Mouse (Mus musculus) hindlimb bud, embryonic 11.5 days (tissue): ENCODE data around the gene Ddx43.

ENCODE experiments used
- DNase-seq: peaks from one replicate; pipeline ENCODE4 v3.0.0-alpha.2; 2012; ENCODE audit warnings: low read depth, low spot score; ENCODE audit errors: extremely low spot score

Gene Ddx43

DNA sequence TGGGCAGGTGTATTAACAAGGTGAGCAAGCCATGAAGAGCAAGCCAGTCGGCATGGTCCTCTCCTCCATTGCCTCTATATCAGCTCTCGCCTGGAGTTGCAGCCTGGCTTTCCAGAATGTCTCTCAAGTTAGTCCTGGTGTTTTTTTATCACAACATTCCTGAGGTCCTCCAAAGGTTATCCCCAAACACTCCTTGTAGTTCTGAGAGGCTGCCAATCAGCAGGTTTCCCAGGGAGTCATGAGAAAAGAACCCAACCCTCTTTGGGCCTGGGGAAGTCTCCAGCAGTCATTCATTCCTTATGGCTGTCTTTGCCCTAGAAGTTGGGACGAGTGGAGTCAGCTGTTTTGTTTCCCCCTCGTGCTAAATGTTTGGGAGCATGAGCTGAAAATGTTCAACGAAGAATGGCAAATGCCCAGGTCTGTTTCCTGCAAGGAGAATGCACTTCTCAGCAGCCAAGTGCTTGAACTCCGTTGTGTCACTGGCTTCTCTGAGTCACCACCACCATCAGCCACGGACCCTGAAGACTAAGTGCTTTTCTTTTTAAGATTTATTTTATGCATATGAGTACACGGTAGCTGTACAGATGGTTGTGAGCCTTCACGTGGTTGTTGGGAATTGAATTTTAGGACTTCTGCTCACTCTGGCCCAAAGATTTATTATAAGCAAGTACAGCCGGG lies 22.6 kb upstream of the Ddx43 start:
- DNase-seq: no peak

DNA sequence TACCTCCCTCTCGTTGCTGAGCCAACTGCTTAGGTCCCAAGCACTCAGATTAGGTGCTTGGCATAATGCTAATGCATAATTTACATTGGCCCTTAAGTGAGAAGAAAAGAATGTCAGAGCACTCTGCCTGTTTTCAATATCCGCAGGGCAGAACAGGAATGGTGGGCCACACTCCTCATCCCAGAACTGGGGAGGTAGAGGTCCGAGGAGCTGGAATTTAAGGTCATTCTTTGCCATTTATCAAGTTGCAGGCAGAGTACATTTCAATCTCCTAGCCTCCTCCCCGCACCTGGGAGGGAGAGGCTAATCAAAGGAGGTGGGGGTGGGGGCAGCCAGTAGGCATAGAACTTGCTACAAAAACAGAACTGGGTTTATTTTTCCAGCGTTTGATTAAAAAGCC lies 21.2 kb upstream of the Ddx43 start:
- no peak for DNase-seq

DNA sequence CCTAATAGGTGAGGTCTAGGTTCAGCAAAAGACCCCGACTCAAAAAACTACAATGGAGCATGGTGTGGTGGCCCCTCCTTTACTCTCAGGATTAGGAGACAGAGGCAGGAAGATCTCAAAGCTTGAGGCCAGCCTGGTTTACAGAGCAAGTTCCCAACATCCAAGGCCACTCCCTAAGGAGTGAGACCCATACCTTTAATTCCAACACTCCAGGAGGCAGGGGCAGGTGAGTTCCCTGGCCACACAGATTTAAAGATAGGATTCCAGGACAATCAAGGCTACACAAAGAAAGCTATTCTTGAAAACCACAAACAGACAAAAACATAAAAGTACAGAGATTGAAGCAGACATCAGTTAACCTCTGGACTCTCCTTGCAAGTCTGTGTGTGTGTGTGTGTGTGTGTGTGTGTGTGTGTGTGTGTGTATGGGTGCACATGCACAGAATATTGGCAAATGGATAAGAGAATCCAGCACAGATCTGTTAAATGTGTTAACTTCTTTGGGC lies 20.6 kb upstream of the Ddx43 start:
- no peak for DNase-seq

DNA sequence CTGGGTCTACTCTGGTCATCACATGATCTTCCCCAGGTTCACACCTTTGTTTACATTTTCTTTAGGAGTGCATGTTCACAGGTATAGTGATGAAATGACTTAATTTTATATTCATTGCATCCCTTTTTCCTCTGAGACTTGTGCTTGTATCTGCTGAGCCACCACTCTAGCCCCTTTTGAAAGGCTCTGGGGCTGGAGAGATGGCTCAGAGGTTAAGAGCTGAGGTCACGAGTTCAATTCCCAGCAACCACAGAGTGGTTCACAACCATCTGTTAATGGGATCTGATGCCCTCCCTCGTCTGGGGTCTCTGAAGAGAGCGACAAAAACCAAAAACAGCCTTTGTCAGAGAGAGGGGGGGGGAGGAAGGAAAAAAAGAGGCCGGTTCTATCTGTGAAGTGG lies 20.1 kb upstream of the Ddx43 start:
- no peak for DNase-seq

DNA sequence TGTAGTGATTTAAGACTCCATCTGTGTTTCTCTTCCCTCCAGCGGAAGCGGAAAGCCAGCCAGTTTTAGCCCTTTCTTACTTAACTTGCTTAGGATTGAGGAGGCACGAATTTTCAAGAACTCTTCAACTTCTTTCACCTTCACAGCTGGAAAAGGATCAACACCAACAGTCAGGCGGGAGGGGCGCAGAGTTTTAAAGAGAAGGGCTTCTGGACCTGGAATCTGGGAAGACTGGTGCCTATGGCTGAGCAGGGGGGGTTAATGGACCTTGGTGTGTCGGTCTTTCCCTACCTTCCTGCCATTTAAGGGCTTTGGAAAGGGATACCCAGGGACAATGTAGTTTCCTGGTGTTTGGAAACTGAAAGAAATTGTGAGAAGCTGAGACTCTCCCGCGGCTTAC lies 18.0 kb upstream of the Ddx43 start:
- no peak for DNase-seq

DNA sequence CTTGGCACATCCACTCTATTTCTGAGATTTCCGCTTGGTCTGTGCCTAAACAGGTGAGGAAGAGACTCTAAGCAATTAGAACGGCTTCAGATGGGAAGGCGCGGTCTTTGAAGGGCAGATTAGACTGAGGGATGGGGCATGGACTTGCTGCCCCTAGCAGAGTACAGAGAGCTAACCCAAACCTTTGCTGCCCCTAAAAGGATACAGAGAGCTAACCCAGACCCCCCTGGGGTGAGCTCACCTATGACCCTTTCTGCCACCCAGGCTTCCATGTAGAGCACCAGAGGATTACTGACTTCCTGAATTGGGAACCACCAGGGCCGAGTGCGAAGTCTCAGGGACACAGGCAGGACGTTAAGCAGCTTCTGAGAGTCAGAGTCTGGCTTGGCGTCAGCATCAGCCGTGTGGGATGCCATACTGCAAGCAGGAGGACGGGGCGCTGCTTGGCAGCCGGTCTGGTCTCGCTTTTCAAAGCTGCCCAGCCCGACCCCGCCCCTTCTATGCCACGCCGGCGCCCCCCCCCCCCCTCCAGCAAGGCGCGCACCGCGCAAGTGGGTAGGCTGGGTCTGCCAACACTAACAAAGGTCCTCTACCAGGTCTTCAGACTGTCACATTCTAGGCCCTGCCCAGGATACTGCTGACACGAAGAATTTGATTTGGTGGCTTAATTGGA lies 17.3 kb upstream of the Ddx43 start, which contains the start of gene Ooep:
Gene Ooep (minus strand): TSS at position 613 of the 673 bp plus-strand sequence.
- DNase-seq: no peak

DNA sequence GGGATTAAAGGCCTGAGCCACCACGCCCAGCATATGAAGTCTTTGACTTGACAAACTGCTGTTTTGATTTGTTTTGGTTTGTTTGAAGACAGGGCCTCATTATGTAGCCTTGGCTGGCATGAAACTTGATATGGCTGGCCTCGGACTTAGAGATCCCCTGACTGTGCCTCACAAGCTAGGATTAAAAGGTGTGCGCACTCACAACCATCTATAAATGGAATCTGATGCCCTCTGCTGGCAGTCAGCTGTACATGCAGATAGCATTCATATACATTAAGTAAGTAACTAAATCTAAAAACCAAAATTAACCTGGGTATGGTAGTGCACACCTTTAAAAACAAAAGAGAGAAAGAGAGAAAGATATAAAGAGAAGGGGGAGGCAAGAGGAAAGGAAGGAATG lies 9.7 kb upstream of the Ddx43 start:
- DNase-seq: no peak

DNA sequence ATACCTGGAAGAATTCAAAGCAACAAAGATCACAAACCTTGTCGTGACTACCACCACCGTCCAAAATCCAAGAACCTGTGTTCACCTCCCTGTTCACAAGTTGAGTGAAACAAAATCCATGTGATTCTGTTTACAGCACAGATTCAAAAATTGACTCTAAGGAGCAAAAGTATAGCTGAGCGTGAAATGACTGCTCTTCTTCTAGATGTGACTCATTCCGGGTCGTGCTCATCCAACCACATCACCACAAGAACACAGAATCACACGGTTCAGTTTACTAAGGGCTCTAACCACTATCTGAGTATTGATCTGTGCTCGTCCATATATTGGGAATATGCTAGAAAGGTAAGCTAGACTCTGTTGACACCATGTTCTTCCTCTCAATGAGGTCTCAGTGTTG lies 8.6 kb upstream of the Ddx43 start:
- no peak for DNase-seq

DNA sequence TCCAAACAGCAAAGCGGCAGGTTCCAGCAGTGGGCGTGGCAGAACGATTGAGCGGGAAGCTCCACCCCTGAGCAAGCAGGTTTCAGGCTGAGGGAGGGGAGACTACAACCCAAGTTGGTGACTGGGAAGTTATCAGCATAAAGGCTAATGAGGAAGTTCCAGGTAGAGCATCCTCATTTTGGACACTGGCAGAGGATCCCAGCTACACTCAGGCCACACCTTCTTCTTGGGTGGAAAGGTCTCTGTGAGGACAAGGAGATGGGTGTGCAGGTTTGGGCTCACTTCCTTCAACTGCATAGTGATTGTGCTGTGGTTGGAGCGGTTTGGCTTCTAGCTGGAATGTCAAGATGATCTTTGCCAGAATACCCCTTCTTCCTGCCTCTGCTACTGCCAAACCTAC lies 5.6 kb upstream of the Ddx43 start:
- no peak for DNase-seq

DNA sequence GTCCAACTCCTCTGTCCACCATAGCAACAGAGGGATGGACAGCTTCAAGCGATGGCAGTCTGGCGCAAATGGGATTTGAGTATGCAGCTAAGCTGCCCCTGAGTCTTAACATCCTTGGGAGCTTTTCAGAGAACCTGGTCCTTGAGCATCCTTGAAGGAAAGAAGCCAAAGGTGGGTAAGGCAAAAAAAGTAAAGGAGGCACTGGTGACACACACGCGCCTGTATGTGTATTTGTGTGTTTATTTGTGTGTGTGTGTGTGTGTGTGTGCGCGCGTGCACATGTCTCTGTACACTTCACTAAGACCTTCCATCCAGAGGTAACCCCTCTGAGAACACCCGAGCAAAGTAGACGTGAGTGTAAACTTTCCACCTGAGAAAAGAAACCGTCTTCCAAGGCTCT lies 1.8 kb upstream of the Ddx43 start:
- DNase-seq: no peak

DNA sequence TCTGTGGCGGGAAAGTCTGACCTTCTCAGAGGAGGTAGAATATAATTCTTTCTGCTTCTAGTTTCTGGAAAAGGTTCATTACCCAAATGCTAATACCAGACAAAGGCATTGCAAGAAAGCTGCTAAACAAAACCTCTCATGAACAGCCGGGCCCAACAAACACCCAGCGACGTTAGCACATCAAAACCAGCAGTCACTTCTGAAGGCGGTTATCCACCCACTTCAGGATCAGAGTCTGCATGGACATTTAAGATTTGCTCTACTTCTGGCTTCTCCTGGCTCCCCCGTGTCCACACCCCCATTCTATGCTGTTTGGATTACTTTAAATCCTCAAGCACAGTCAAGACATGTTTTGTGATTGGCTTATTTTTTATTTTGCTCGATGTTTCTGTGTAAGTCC lies 975 bp upstream of the Ddx43 start:
- DNase-seq: no peak

DNA sequence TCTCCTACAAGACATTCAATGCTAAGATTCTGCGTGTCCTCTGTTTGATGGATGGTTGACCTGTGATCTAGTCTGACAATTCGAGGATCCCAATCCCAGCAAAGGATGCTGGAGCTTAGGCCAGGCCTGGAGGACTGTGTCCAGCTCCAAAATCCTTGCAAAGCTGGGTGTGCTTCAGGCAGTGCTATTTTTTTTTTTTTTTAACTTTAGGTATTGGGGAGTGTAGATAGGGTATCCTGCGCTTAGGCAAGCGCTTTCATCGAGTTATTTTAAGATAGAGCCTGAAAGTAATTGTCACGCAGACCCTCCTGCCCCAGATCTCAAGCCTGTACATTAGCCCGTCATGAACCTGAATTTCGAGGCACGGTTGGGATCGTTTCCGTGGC lies 340 bp upstream of the Ddx43 start:
- no peak for DNase-seq

DNA sequence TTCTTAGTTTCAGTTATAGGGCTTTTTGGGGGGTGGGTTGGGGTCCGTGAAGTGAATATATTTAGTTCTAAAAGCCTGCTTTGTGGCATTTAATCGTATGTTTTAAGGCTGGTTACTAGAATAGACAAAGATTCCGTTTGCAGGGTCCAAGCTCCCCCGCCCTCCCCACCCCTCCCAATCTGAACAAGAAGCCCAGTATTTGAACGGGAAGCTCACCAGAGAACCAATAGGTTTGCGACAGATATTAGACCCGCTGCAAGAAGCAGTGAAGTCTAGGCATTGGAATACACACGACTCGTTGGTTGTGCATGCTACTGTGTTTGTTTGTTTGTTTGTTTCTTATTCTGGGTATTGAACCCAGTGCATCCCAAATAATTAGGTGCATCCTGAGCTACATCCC lies 940 bp downstream of the Ddx43 start:
- no peak for DNase-seq

DNA sequence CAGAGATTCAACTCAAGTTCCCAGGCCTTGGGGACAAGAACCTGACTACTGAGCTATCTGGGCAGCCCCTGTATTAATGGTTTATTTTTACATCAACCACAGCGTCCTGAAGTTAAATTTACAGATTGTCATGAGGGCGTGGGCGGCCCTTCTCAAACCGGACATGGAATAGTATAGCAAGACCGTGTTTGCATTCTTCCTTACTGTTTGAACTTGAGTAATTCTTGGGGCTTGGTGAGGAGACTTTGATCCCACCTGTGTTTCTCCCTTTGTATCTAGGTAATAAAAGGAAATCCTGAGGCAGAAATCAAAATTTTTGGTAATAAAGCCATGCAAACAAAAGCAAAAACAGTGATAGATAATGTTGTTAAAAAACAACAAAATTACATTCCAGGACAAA lies 5.0 kb downstream of the Ddx43 start:
- DNase-seq: no peak

DNA sequence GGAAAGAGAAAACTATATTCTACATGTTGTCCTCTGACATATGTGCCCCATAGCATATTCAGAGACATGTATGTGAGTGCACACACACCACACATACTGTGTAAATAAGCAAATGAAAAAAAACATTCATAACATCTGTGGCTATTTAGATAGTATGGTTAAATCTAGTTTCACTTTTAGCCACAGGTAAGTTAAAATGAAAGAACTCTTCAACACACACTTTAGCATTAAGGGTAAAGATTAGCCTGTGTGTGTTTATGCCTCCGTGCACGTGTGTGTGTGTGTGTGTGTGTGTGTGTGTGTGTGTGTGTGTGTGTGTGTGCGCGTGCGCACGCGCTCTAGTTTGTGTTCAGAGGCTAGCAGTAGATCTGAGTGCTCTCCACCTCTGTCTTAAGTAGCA lies 6.0 kb downstream of the Ddx43 start:
- no peak for DNase-seq

DNA sequence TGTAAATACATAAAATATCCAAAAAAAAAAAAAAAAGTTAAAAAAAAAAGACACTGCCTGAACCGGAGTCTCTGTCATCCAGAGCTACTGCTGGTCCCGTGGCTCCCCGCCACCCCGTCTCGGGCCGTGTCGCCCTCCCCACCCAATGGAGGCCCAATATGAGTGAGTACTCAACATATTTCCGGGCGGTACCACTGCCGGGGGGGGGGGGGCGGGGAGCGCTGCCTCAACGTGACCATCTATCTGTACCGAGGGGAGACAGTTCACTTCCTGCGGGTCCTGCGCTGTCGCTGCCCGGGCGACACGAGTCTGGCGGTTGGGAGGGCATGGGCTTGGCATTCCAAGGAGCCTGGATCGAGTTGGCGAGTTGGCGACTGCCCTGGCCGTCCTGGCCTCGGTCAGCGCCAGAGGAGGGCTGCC lies 31.8 kb downstream of the Ddx43 start:
- DNase-seq: no peak

DNA sequence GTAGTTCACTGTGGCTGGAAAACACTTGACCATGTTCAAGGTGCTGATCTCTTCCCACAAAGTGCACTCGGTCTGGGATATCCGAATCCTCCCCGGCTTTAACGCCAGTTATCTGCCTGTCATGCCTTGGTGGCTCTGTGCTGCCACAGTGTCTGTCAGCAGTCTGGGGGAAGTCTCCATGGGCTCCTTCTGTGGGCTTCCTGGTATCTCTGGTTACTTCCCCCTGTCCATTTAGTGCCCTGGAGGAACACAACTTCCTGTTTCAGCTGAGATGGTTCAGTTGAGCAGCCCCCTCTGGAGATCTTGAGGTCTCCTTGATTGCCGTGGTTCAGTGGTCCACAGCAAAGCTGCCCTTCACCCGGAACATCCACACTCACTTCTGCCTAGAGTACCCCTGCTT lies 32.6 kb downstream of the Ddx43 start:
- DNase-seq: no peak

DNA sequence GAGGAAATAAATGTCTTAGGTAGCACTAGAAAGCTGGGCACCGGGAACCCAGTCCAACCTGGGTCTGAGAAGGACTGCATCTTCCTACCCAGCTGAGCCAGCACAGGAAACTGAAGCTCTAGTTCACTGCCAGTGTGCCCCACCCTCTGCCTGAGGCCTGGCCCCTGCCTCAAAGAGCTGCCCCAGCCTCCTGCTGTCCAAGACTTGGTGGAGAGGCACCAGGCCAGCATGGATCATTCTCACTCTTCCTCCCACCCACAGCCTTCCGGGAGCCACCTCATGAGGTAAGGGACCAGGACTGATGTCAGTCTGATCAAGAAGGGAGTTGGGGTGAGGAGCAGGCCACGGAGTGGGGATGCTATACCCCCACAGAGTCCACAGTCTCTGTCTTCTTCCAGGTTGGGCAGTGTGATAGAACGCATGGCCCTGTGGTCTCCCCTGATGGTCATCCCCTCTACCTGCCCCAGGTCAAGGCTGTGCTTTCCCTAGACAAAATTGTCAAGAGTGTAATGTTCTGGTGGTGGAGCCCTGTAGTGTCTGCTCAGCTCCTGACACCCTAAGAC lies 33.4 kb downstream of the Ddx43 start:
- DNase-seq: no peak

DNA sequence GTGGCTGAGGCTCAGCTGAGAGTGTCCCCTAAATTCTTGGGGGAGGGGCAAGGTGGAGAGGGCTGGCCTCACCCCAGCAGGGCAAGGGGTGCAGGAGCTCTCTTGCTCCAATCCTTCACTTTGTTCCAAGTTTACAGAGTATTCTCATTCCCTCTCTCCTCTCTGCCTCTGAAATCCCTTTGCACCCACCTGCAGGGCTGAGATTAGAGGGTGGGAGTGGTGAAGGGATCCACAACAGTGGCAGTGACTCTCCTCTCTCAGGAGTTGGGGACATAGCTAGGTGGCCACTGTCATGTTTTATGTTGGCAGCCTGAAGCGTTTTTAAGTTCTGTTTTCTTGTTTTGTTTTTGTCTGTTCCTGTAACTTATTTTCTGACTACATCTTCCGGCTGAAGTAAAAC lies 34.0 kb downstream of the Ddx43 start:
- DNase-seq: no peak

DNA sequence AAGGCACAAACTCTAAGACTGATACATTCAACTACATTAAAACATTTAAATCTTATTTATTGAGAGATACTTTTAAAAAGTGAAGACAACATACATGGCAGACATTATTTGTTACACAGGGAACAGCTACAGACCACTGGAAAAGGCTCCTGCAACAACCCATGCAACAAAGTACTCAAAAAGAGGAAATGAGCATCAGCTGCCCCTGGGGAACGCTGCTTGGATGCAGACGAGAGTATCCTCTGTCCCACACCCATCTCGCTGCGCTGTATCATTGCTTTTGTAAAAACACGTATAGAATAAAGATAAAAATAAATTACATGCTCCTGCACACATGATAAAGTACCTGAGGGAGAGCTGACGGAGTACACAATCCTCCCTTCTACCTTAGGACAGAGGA lies 34.9 kb downstream of the Ddx43 start:
- DNase-seq: no peak

DNA sequence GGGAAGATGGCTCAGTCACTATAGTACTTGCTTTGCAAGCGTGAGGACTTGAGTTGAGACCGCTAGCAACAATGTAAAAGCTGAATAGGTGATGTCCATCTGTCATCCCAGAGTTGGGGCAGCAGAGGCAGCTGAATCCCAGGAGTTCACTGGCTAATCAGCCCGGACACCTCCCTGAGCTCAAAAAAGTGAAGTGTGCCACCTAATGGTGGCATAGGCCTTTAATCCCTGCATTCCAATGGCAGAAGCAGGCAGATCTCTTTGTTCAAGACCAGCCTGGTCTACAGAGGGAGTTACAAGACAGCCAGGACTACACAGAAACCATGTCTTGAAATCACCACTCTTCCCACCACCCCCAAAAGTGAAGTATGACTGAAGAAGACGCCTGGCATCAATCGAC lies 36.9 kb downstream of the Ddx43 start:
- no peak for DNase-seq

DNA sequence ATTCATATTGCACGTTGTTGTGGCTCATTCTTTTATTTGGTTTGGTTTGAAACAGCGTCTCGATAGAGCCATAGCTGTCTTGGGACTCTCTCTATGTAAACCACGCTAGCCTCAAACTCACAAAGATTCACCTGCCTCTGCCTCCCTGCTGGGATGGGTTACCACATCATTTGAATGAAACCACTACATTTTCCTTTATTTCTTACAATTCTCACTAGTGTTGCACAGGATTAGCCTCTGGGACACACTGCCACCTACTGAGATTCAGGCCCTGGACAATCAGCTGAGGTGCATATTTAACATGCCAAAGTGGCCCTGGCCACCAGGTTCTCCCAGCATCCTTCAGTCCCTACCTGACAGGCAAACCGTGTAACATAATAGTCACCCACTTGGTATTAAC lies 43.8 kb downstream of the Ddx43 start:
- no peak for DNase-seq

DNA sequence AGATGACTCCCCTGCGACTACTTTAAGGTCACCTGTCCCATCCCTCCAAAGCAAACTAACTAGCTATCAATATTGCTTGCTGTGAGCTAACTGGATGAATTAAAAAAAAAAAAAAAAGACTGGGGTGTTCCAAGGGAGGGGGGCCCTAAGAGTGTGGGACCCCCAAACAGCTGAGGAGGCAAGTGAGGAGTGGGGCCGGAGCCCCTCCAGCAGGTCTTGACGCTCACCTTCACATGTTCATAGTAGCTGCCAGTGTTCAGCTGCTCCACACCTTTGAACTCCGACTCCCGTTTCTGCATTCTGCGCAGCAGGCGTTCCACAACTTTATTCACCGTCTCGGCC lies 46.6 kb downstream of the Ddx43 start:
- DNase-seq: no peak
